In the genomic region with DNA sequence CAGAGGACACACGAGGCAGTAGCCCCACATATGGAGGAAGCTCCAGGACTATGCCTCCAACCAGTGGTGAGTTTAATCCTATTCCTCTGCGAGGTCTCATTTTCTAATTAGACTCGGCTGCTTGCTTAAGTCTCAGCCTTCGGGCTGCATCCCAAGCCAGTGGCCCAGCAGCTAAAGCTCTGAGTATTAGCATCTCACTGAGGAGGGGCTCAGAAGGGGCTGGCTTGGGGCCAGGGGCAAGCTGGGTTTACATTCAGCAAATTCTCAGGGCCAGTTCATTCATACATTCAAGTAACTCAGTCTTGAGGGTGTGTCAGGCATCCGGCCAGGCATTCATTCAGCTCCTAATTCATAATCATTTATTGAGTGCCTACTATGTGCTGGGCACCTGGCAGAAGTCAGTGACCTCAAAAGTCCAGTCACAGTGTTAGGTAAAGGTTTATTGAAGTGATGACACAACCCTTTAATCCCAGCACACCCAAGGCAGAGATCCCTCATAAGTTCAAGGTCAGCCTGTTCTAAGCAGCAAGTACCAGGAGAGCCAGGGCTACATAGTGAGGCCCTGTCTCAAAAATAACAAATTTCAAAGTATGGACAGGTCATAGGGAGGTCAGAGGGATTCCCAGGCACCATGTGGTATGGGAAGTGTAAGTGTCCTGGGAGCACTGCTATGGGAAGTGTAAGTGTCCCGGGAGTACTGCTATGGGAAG, we compare ENCODE assay signal across 8 mouse cellular contexts. TPM values are rescaled to one million over a fixed set of nuclear protein-coding genes. Genes with fewer than 3 reads are reported as not detected.
DNase-seq lines count a peak whose midpoint lies in the region; ATAC-seq lines count a peak whose summit lies in the region.

No protein-coding gene starts in this region.

- no peak overlapping the region for H3K27ac ChIP-seq in heart, embryonic 13.5 days (replicated peaks)
- no peak overlapping the region for H3K27ac ChIP-seq in hindbrain, embryonic 14.5 days
- peak overlapping the region; percentile 58; the same call in 1 of the 2 replicates for H3K27ac ChIP-seq in liver, embryonic 16.5 days (ENCODE audit: low read length)

- no peak for ATAC-seq in heart, embryonic 13.5 days (ENCODE audit: extremely low read depth, insufficient number of reproducible peaks, low FRiP score, low TSS enrichment)
- peak; percentile 16; the same call in 1 of the 2 replicates for ATAC-seq in hindbrain, embryonic 14.5 days (ENCODE audit: low FRiP score)
- ATAC-seq in liver, embryonic 16.5 days (ENCODE audit: low read depth), result no peak

- H3K4me3 ChIP-seq in heart, embryonic 13.5 days, result peak overlapping the region; percentile 48
- 0 out of 2 replicates have a peak overlapping the region, but pooled peaks have one; percentile 0 for H3K4me3 ChIP-seq in hindbrain, embryonic 14.5 days (replicated peaks; ENCODE audit: low read length)
- H3K4me3 ChIP-seq in liver, embryonic 16.5 days (ENCODE audit: low read depth, low read length), result peak overlapping the region; percentile 41

- peak overlapping the region; percentile 63; the same call in 1 of the 2 replicates for H3K9ac ChIP-seq in heart, embryonic 13.5 days
- peak overlapping the region; percentile 37; the same call in 1 of the 2 replicates for H3K9ac ChIP-seq in hindbrain, embryonic 14.5 days
- H3K9ac ChIP-seq in liver, embryonic 16.5 days (ENCODE audit: low read depth, low read length), result no peak overlapping the region

- H3K36me3 ChIP-seq in heart, embryonic 13.5 days, result peaks cover 16% of the 10 kb centered on the region
- H3K36me3 ChIP-seq in hindbrain, embryonic 14.5 days (replicated peaks; ENCODE audit: control insufficient read depth, insufficient read depth), result peaks cover 12% of the 10 kb centered on the region
- H3K36me3 ChIP-seq in liver, embryonic 16.5 days (ENCODE audit: control insufficient read depth, insufficient read depth), result no peaks in the 10 kb centered on the region

- H3K9me3 ChIP-seq in heart, embryonic 13.5 days, result no peaks in the 10 kb centered on the region
- H3K9me3 ChIP-seq in hindbrain, embryonic 14.5 days (ENCODE audit: control insufficient read depth, low read length), result no peaks in the 10 kb centered on the region
- H3K9me3 ChIP-seq in liver, embryonic 16.5 days (replicated peaks; ENCODE audit: control insufficient read depth, low read length), result no peaks in the 10 kb centered on the region

- H3K27me3 ChIP-seq in heart, embryonic 13.5 days (replicated peaks), result peaks cover 26% of the 10 kb centered on the region
- peaks cover 12% of the 10 kb centered on the region; the same call in 1 of the 2 replicates for H3K27me3 ChIP-seq in hindbrain, embryonic 14.5 days (ENCODE audit: control insufficient read depth, insufficient read depth, low read length)
- peaks cover 21% of the 10 kb centered on the region for H3K27me3 ChIP-seq in liver, embryonic 16.5 days (ENCODE audit: control insufficient read depth, insufficient read depth, low read depth, low read length)

- H3K4me1 ChIP-seq in heart, embryonic 13.5 days, result peaks cover 49% of the 10 kb centered on the region
- peaks cover 48% of the 10 kb centered on the region for H3K4me1 ChIP-seq in hindbrain, embryonic 14.5 days (replicated peaks; ENCODE audit: control insufficient read depth, insufficient read depth, low read length)
- H3K4me1 ChIP-seq in liver, embryonic 16.5 days (ENCODE audit: control insufficient read depth, low read depth, low read length), result peaks cover 5% of the 10 kb centered on the region

- DNase-seq in heart, postnatal 25 days (ENCODE audit: low spot score), result no peak
- DNase-seq in cerebellum, postnatal 14 days, result peak; percentile 35 to 56
- peak; percentile 66 for DNase-seq in hindbrain, embryonic 14.5 days (ENCODE audit: low spot score)
- no peak for DNase-seq in thymus, adult 18-20 months
- DNase-seq in right cerebral cortex, adult 18-20 months, result no peak
- DNase-seq in adrenal gland, postnatal 25 days, result no peak

- intact Hi-C loops in heart, postnatal 25 days (cut with DNase I), result no loop called here

- WGBS in heart, embryonic 13.5 days, result 30% methylated on average over 6 of the region's 6 CpGs
- 19% methylated on average over 6 of the region's 6 CpGs for WGBS in hindbrain, embryonic 14.5 days
- 27% methylated on average over 6 of the region's 6 CpGs for WGBS in liver, embryonic 16.5 days (ENCODE audit: insufficient replicate concordance)

- H3K4me2 ChIP-seq in heart, embryonic 13.5 days, result peak overlapping the region; percentile 76
- peak overlapping the region; percentile 46 for H3K4me2 ChIP-seq in hindbrain, embryonic 14.5 days (replicated peaks)
- H3K4me2 ChIP-seq in liver, embryonic 16.5 days (ENCODE audit: low read depth, low read length), result peak overlapping the region; percentile 25

RNA-seq across cellular contexts. Expression of a gene that starts 57.5 kb away (rescaled TPM):
- 16.0 and 16.1 TPM in 2 replicates for polyA plus RNA-seq in heart, embryonic 13.5 days (2015; fragmentation: Nextera tagmentation; extraction: Ambion mirVana)
- total RNA-seq in heart, postnatal 25 days (2021), result 1 to 10 TPM; 5.5 to 6.8 TPM
- polyA plus RNA-seq in hindbrain, embryonic 14.5 days (2014; fragmentation: Nextera tagmentation; extraction: Ambion mirVana), result 36.6 and 39.2 TPM in 2 replicates
- polyA plus RNA-seq in liver, embryonic 16.5 days (2015; fragmentation: Nextera tagmentation; extraction: Ambion mirVana), result 8.2 and 9.6 TPM in 2 replicates
- 13.2 and 14.1 TPM in 2 replicates for total RNA-seq in adrenal gland, postnatal 25 days (2021)

Comparison
In these comparisons a context has a peak if more than half of its experiments do, and no peak if none do; other contexts are left out.
1. H3K4me2 ChIP-seq: peak in every context shown above with its lines; median percentile 76 in heart, embryonic 13.5 days; 46 in hindbrain, embryonic 14.5 days; 25 in liver, embryonic 16.5 days.
2. DNase-seq: peak in cerebellum, postnatal 14 days (2 of 2) and hindbrain, embryonic 14.5 days (single experiment); none in heart, postnatal 25 days (single experiment), thymus, adult 18-20 months (0 of 2), right cerebral cortex, adult 18-20 months (single experiment) and adrenal gland, postnatal 25 days (single experiment).
3. Peak in every context shown above with its lines, with median percentiles within 50 percentile points of each other: H3K4me3 ChIP-seq.